Mouse (Mus musculus): ENCODE results near the gene Lcn8.

- TF ChIP-seq CTCF (IDR thresholded peaks at IDR 0.05; ENCODE audit: control insufficient read depth, insufficient read depth, low read length), result no peak
- no peak for TF ChIP-seq POLR2A (IDR thresholded peaks at IDR 0.05; ENCODE audit: borderline replicate concordance, control insufficient read depth, low read depth, low read length)
Measured at GRCm38 (mm10) chr2:25703706-25704105, 50.8 kb downstream of the Lcn8 start.

All from bone marrow, adult 2 months (tissue).